Mouse (Mus musculus): ENCODE measurements at regions not wholly inside any gene's neighbourhood (a gene's known extent, or its start where the extent isn't known, plus 50 kb on each side); places are given as distances from the start of the nearest gene placed in this dataset.

DNA sequence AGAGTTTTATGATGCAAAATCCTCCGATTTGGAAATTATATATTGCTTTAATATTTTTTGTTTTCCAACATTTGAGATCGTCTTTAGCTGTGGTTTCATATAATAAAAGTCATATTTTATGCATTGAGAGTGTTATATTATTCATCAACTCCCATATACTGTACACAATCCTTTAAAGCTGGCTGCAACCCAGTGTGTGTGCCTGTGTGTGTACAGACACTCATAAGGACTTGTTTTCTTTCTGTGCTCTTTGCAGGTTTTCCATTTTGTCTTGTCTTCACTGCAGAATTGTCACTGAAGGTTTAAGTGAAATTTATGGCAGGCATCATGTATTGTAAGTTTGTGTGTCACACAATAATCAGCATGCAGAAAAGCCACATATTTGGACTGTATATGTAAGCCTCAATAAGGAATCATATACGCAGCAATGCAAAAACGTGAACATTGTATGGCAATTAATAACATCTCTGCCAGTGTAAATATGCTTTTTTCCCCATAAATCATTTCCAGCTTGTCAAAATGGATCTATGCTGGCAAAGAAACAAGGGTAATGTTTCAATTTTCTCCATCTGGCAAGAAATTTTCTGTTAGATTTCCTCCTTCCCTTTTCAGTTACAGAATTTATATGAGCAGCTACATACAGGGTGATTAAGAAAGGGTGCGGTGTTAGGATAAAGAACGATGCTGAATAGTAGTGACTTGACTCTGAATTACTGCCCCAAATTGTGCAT is 342.4 kb upstream of the Pkn2 start:
- TF ChIP-seq CTCF (conservative IDR thresholded peaks at IDR 0.05; ENCODE audit: low read length) (no peak), POU5F1 (IDR thresholded peaks at IDR 0.05; ENCODE audit: borderline replicate concordance, low read length) (no peak), NANOG (IDR thresholded peaks at IDR 0.05; ENCODE audit: borderline replicate concordance, low read length) (no peak)
